Mouse (Mus musculus) hindbrain, embryonic 14.5 days (tissue): ENCODE data around the gene Otulinl. TPM values are rescaled to one million over a fixed set of nuclear protein-coding genes. Genes with fewer than 3 reads are reported as not detected.

Experiments
- ATAC-seq: fragments of 200-750 bp; cut with Nextera tagmentation; 2 replicates; pipeline ENCODE4 v1.8.0; 2017; ENCODE audit warnings: moderate number of reproducible peaks, mild to moderate bottlenecking, moderate TSS enrichment, moderate library complexity; ENCODE audit not compliant: low FRiP score
- DNase-seq: peaks from one replicate; pipeline ENCODE4 v3.0.0-alpha.2; 2015; ENCODE audit warnings: low spot score
- H3K27ac ChIP-seq: fragments of 300-500 bp; sonication (generic); 2 replicates; pipeline ENCODE4 v1.5.1; 2014; ENCODE audit warnings: mild to moderate bottlenecking, moderate library complexity
- H3K27me3 ChIP-seq: fragments of 300-500 bp; sonication (generic); 2 replicates; pipeline ENCODE4 v1.6.1; 2014; ENCODE audit warnings: mild to moderate bottlenecking, low read length, mixed read lengths; ENCODE audit not compliant: control insufficient read depth, insufficient read depth
- H3K36me3 ChIP-seq: fragments of 300-500 bp; sonication (generic); replicated peaks from 2 replicates; pipeline ENCODE4 v1.6.1; 2014; ENCODE audit not compliant: control insufficient read depth, insufficient read depth
- H3K4me1 ChIP-seq: fragments of 300-500 bp; sonication (generic); replicated peaks from 2 replicates; pipeline ENCODE4 v1.6.1; 2014; ENCODE audit warnings: antibody characterized with exemption, low read length, mixed read lengths; ENCODE audit not compliant: control insufficient read depth, insufficient read depth
- H3K4me2 ChIP-seq: fragments of 300-500 bp; sonication (generic); replicated peaks from 2 replicates; pipeline ENCODE4 v1.6.1; 2014; ENCODE audit warnings: mild to moderate bottlenecking, moderate library complexity
- H3K4me3 ChIP-seq: fragments of 300-500 bp; sonication (generic); replicated peaks from 2 replicates; pipeline ENCODE4 v1.5.1; 2014; ENCODE audit warnings: mild to moderate bottlenecking, low read length
- H3K9ac ChIP-seq: fragments of 300-500 bp; sonication (generic); 2 replicates; pipeline ENCODE4 v1.6.1; 2014
- H3K9me3 ChIP-seq: fragments of 300-500 bp; sonication (generic); 2 replicates; pipeline ENCODE4 v1.6.1; 2016; ENCODE audit warnings: low read length; ENCODE audit not compliant: control insufficient read depth
- WGBS: fragments of 180-500 bp; shearing (Covaris S2); extraction: QIAGEN DNeasy Blood & Tissue Kit; methylation state at CpG from one replicate; pipeline ENCODE4 v1.1.7; 2014; 5-methylcytosine and 5-hydroxymethylcytosine counted together
- polyA plus RNA-seq: library from polyadenylated mRNA; unstranded; fragments of >200 nt; fragmentation: Nextera tagmentation; extraction: Ambion mirVana; gene quantifications from 2 replicates; pipeline ENCODE4 v1.2.1, GENCODE M21; 2014

The Otulinl gene
- polyA plus RNA-seq, 1 experiment from 2014 or later = 15.2 TPM

DNA sequence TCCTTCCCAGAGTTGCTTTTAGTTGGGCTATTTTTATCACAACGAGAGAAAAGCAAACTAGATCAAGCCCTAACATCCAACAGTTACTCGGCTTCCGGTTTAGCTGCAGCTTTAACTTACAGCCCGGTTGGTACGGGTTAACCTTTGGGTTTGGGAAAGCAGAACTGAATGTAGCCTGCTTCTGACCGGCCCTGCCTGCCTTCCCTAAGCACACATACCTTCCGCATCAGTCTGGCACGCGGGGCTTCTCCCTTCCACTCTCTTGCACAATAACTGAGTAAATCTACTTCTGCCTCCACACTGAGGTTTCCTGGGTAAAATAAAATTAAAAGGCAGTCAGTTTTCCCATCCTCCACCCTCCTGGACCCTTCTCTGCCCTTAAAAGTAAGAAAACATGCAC lies 17.3 kb downstream of the Otulinl start:
- H3K4me1 ChIP-seq = 0 out of 2 replicates have a peak, but pooled peaks cover 3% of the 10 kb centered on the region
- no peaks in the 10 kb centered on the region for H3K27me3 ChIP-seq
- no peak for ATAC-seq
- no peak for DNase-seq
- no peak overlapping the region for H3K9ac ChIP-seq
- 92% methylated on average over 9 of the region's 9 CpGs for WGBS
- no peaks in the 10 kb centered on the region for H3K9me3 ChIP-seq
- no peak overlapping the region for H3K4me2 ChIP-seq
- H3K36me3 ChIP-seq = no peaks in the 10 kb centered on the region
- H3K4me3 ChIP-seq = no peak overlapping the region
- H3K27ac ChIP-seq = no peak overlapping the region

DNA sequence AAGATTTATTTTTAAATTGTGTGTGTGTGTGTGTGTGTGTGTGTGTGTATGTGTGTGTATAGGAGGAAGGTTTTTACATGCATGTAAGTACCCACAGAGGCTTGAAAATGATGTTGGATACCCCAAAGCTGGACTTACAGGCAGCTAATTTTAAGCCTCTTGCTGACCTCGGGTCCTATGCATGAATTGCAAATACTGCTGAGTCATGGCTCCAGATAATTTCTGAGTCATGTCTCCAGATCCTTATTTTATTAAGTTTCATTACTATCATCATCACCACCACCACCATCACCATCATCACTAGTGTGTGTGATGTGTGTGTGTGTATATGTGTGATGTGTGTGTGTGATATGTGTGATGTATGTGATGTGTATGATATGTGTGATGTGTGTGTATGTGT lies 18.7 kb downstream of the Otulinl start:
- DNase-seq (no peak), ATAC-seq (no peak)
- Histone ChIP-seq H3K27me3 (no peaks in the 10 kb centered on the region), H3K4me3 (no peak overlapping the region), H3K4me2 (no peak overlapping the region), H3K9me3 (no peaks in the 10 kb centered on the region), H3K9ac (no peak overlapping the region), H3K36me3 (no peaks in the 10 kb centered on the region), H3K27ac (no peak overlapping the region), H3K4me1 (0 out of 2 replicates have a peak, but pooled peaks cover 3% of the 10 kb centered on the region)
- 69% methylated on average over 1 of the region's 1 CpGs for WGBS

DNA sequence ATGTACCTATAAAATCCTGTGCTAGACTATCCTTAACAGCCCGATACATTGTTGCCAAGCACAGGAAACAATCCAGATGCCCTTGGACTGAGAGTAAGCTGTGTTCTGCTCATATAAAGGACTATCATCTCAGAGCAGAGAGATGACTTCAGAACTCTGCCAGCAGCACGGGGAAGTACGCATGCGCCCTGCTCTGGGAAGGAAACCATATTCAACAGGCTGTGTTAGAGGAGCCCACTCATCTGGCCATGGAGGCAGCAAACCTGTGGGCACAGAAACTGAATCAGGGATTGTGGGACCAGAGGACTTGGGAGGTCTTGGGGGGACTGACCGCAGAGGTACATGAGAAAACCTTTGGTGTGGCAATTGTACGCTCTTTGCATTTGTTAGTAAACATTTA lies 19.7 kb downstream of the Otulinl start:
- DNase-seq = no peak
- 0 out of 2 replicates have a peak, but pooled peaks cover 3% of the 10 kb centered on the region for H3K4me1 ChIP-seq

DNA sequence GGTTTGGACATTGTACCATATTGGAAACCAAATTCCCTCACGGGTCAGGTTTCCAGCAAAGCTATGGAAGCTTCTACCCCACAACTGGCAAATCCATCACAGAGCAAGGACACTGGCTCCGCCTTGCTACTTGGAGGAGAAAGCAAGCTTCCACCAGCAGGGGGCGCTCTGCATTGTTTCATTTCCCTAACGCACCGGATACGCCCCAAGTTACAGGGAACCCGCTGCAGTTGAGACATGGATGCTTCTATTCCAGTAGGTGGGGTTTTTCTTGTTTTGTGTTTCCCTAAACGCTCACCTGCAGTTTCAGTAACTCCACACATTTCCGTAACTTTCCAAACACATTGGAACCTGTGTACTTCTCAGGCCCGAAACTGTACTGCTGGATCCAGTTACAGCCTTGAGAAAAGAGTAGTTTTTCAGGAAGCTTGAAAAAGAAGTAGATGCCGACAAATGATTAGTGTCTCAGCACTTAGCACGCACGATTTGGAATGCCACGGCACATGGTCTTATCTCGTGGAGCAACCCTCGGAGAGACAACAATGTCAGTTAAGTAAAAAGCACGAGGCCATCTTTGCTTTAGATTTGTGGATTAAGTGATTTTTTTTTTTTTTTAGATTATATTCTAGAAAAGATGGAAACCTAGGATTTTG lies 21.7 kb downstream of the Otulinl start:
- Histone ChIP-seq H3K9ac (no peak overlapping the region), H3K9me3 (no peaks in the 10 kb centered on the region), H3K4me3 (no peak overlapping the region), H3K27me3 (no peaks in the 10 kb centered on the region), H3K36me3 (no peaks in the 10 kb centered on the region), H3K27ac (no peak overlapping the region), H3K4me2 (no peak overlapping the region), H3K4me1 (no peaks in the 10 kb centered on the region)
- DNase-seq (peak; percentile 89), ATAC-seq (peak; percentile 72)
- WGBS = 43% methylated on average over 17 of the region's 17 CpGs

More for the DNA sequence above, 19.7 kb downstream of the Otulinl start:
- no peak overlapping the region for H3K9ac ChIP-seq
- no peaks in the 10 kb centered on the region for H3K36me3 ChIP-seq
- WGBS = 92% methylated on average over 6 of the region's 6 CpGs
- no peak for ATAC-seq
- no peaks in the 10 kb centered on the region for H3K9me3 ChIP-seq
- H3K27me3 ChIP-seq = no peaks in the 10 kb centered on the region
- no peak overlapping the region for H3K27ac ChIP-seq
- no peak overlapping the region for H3K4me2 ChIP-seq
- no peak overlapping the region for H3K4me3 ChIP-seq

DNA sequence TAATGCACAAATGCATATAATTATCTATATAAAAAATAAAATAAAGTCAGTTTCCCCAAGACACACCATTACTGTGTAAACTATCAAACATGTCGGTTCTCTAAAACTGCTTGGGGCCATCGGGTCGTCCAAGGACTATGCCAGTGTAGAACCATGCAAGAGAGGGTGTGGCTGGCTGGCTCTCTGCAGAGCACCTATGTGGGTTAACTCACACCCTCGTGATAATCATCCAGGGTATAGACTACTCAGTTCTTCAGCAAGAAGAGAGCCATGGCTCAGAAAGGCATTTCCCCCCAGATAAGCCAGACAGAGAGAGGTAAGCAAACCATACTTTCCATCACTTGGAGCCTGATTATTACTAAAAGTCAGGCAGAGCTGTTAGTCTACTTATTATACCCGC lies 22.2 kb downstream of the Otulinl start:
- no peak overlapping the region for H3K27ac ChIP-seq
- no peaks in the 10 kb centered on the region for H3K9me3 ChIP-seq
- no peak overlapping the region for H3K4me2 ChIP-seq
- no peak for DNase-seq
- no peak overlapping the region for H3K4me3 ChIP-seq
- no peaks in the 10 kb centered on the region for H3K4me1 ChIP-seq
- 85% methylated on average over 5 of the region's 5 CpGs for WGBS
- no peaks in the 10 kb centered on the region for H3K36me3 ChIP-seq
- ATAC-seq = no peak
- no peak overlapping the region for H3K9ac ChIP-seq
- no peaks in the 10 kb centered on the region for H3K27me3 ChIP-seq

DNA sequence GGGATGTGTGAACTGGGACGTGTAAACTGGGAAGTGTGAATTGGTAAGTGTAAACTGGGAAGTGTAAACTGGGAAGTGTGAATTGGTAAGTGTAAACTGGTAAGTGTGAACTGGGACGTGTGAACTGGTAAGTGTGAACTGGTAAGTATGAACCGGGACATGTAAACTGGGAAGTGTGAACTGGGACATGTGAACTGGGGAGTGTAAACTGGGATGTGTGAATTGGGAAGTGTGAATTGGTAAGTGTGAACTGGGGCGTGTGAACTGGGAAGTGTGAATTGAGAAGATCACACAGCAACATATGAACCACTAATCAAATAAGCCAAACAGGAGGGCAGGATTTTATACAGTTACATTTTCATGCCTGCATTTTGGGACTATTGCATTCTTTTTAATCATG lies 23.0 kb downstream of the Otulinl start:
- WGBS = 97% methylated on average over 4 of the region's 4 CpGs
- Histone ChIP-seq H3K36me3 (no peaks in the 10 kb centered on the region), H3K27ac (no peak overlapping the region), H3K4me2 (no peak overlapping the region), H3K9ac (no peak overlapping the region), H3K4me1 (no peaks in the 10 kb centered on the region), H3K9me3 (no peaks in the 10 kb centered on the region), H3K4me3 (no peak overlapping the region), H3K27me3 (no peaks in the 10 kb centered on the region)
- no peak for DNase-seq
- ATAC-seq = no peak

DNA sequence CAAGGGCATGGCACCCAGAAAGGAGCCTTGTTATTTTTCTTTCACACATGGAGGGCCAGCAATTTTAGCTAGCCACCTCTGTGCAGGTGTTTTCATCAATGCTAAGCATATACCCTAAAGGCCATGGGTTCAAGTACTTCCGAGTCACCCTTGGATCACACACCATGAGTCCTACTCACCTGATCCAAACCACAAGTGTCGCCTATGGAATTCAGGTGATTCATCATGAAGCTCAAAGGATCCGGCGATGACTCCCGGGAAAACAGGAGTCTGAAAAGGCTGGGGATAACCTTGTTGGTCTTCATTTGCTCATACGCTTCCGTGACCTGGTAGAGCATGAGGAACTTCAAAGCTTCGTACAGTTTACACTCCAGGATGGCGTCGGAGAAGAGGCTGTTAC lies 23.5 kb downstream of the Otulinl start:
- no peak overlapping the region for H3K9ac ChIP-seq
- H3K27me3 ChIP-seq = no peaks in the 10 kb centered on the region
- H3K36me3 ChIP-seq = no peaks in the 10 kb centered on the region
- no peak for DNase-seq
- ATAC-seq = no peak
- H3K27ac ChIP-seq = no peak overlapping the region
- H3K4me2 ChIP-seq = no peak overlapping the region
- H3K4me3 ChIP-seq = no peak overlapping the region
- H3K4me1 ChIP-seq = no peaks in the 10 kb centered on the region
- 95% methylated on average over 10 of the region's 10 CpGs for WGBS
- no peaks in the 10 kb centered on the region for H3K9me3 ChIP-seq

DNA sequence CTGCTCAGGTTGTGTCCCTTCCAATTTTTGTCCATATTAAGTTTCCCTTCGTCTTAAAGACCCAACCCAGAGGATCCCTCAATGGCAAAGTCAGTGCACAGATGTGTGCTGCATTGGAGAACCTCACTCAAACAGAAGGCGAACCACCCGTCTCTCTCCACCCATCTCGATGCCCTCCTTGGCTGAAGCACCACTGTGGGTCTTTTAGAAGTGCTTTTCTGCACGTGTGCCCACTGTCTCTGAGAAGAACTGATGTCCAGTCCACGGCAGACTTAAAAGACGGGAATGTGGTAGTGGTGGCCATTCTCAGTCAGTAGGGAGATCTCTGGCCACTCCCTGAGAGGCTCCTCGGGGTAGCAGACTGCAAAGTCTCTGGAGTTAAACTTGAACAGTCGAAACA lies 24.8 kb downstream of the Otulinl start:
- 85% methylated on average over 9 of the region's 9 CpGs for WGBS
- Histone ChIP-seq H3K9me3 (no peaks in the 10 kb centered on the region), H3K27ac (no peak overlapping the region), H3K4me2 (no peak overlapping the region), H3K9ac (no peak overlapping the region), H3K36me3 (no peaks in the 10 kb centered on the region), H3K4me1 (no peaks in the 10 kb centered on the region), H3K4me3 (no peak overlapping the region), H3K27me3 (no peaks in the 10 kb centered on the region)
- no peak for ATAC-seq
- DNase-seq = no peak

DNA sequence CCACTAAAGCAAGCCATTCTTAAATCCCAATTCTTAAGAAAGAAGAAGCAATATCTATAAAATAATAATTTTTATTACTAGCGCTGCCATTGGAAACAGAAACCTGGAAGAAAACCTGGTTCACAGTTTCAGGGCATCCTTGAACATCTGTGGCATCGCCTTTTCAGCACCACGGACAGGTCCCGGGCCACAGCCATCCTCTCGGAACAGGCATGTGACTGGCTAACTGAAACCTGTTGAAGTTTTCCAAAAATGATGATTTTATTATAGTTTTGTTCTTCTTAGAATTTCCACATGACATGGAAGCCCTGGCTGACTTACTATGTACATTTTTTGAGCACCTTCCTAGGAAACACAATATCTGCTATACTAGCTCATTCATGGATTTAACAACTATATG lies 26.4 kb downstream of the Otulinl start:
- H3K27me3 ChIP-seq = no peaks in the 10 kb centered on the region
- DNase-seq = no peak
- H3K4me1 ChIP-seq = no peaks in the 10 kb centered on the region

DNA sequence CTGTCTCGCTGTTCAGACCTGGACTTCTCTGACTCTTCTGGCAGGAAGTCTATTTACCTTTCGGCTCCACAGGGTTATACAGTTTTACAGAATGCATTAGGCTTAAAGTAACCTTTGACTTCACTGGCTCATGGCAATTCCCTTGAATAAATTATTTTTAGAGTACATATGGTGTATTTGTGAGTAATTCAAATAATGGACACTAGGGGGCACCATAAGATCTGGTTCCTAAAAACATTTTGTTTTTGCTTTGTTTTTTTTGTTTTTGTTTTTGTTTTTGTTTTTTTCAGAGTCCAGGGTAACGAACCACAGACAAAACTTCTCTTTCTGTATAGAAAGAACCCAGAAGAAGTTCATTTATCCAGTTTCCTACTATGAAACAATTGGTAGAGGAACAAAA lies 33.7 kb downstream of the Otulinl start:
- peak; percentile 81 for DNase-seq
- H3K9me3 ChIP-seq = no peaks in the 10 kb centered on the region
- WGBS = 47% methylated on average over 3 of the region's 3 CpGs

More for the DNA sequence above, 26.4 kb downstream of the Otulinl start:
- Histone ChIP-seq H3K9ac (no peak overlapping the region), H3K4me3 (no peak overlapping the region), H3K4me2 (no peak overlapping the region), H3K27ac (no peak overlapping the region), H3K36me3 (no peaks in the 10 kb centered on the region), H3K9me3 (no peaks in the 10 kb centered on the region)
- no peak for ATAC-seq
- WGBS = 21% methylated on average over 5 of the region's 5 CpGs

More for the DNA sequence above, 33.7 kb downstream of the Otulinl start:
- no peaks in the 10 kb centered on the region for H3K27me3 ChIP-seq
- H3K36me3 ChIP-seq = no peaks in the 10 kb centered on the region
- no peak overlapping the region for H3K4me3 ChIP-seq
- H3K4me2 ChIP-seq = no peak overlapping the region
- H3K4me1 ChIP-seq = no peaks in the 10 kb centered on the region
- no peak overlapping the region for H3K9ac ChIP-seq
- no peak overlapping the region for H3K27ac ChIP-seq
- no peak for ATAC-seq
